Mouse (Mus musculus) ES-E14 (cell line): Measurements from ENCODE around the gene Trim62.

Experiments
- CHD2 ChIP-seq: IDR thresholded peaks from 2 replicates; pipeline ENCODE4 v1.6.1; 2014; ENCODE audit warnings: mild to moderate bottlenecking, low read depth, low read length, inconsistent platforms
- HCFC1 ChIP-seq: IDR thresholded peaks from 2 replicates; pipeline ENCODE4 v1.6.1; 2012; ENCODE audit warnings: low read length, inconsistent platforms, borderline replicate concordance; ENCODE audit not compliant: insufficient read depth
- MAFK ChIP-seq: IDR thresholded peaks from 2 replicates; pipeline ENCODE4 v1.6.1; 2014; ENCODE audit warnings: mild to moderate bottlenecking, low read depth, low read length, inconsistent platforms; ENCODE audit not compliant: insufficient read depth
- ZC3H11A ChIP-seq: IDR thresholded peaks from 2 replicates; pipeline ENCODE4 v1.6.1; 2012; ENCODE audit warnings: low read depth, mild to moderate bottlenecking, inconsistent platforms, low read length, borderline replicate concordance

GRCm38 (mm10) chr4:128883801-128884710 is 676 bp downstream of the Trim62 start:
- no peak for TF ChIP-seq MAFK
- TF ChIP-seq CHD2 = no peak
- no peak for TF ChIP-seq HCFC1
- no peak for TF ChIP-seq ZC3H11A
